Mouse (Mus musculus) heart, postnatal 14 days (tissue): Measurements from ENCODE around the gene Dnajc3. TPM values are rescaled to one million over a fixed set of nuclear protein-coding genes. Genes with fewer than 3 reads are reported as not detected.

ENCODE experiments used
- DNase-seq, 2 experiments: peaks; one replicate each; pipeline ENCODE4 v3.0.0; 2021 to 2022
- intact Hi-C: fragments of 180-260 bp; cut with DNase I; formaldehyde crosslinking; loops from one replicate; pipeline ENCODE4 v1.15.1; 2025
- long read RNA-seq, 2 experiments: library from polyadenylated mRNA; stranded (forward); transcript quantifications; one replicate each; pipeline ENCODE4 v2.0.0; 2021
- total RNA-seq, 2 experiments: library from RNA; stranded (reverse); gene quantifications; 2 replicates each; pipeline ENCODE4 v1.2.3; 2021

Gene Dnajc3
- 10 to 100 TPM; 26.2 to 28.5 TPM for total RNA-seq
- long read RNA-seq, experiment 1, full-length matches to known transcripts, result 66 of 71 reads
- long read RNA-seq, experiment 1, partial matches to known transcripts, result 0 of 71 reads
- long read RNA-seq, experiment 1, other reads (novel, unspliced or antisense), result 5 of 71 reads
- long read RNA-seq, experiment 2, full-length matches to known transcripts, result 63 of 67 reads
- long read RNA-seq, experiment 2, partial matches to known transcripts, result 2 of 67 reads
- long read RNA-seq, experiment 2, other reads (novel, unspliced or antisense), result 2 of 67 reads

- peak; percentile 99 to 100 for DNase-seq
- intact Hi-C loops, result loop anchor here (10.0 kb wide), 1 partner anchor 223 kb away; no protein-coding TSS in a partner anchor
These were observed at the start of gene Dnajc3 for GRCm38 (mm10) chr14:118937533-118938492. TSS of gene Dnajc3 (plus strand) at chr14:118937976.

GRCm38 (mm10) chr14:118890101-118890500 is 47.7 kb upstream of the Dnajc3 start:
- intact Hi-C loops, result no loop called here
- no peak for DNase-seq

GRCm38 (mm10) chr14:118895228-118895627 is 42.5 kb upstream of the Dnajc3 start:
- DNase-seq, result no peak

GRCm38 (mm10) chr14:118895655-118896054 is 42.1 kb upstream of the Dnajc3 start:
- intact Hi-C loops, result no loop called here
- no peak for DNase-seq

More at GRCm38 (mm10) chr14:118895228-118895627, 42.5 kb upstream of the Dnajc3 start:
- intact Hi-C loops, result no loop called here

- intact Hi-C loops, result no loop called here
- DNase-seq, result no peak
These were observed 37.8 kb upstream of the Dnajc3 start for GRCm38 (mm10) chr14:118899940-118900339.

GRCm38 (mm10) chr14:118900911-118901310 is 36.9 kb upstream of the Dnajc3 start:
- intact Hi-C loops, result no loop called here
- no peak for DNase-seq

- no peak for DNase-seq
- intact Hi-C loops, result no loop called here
These were observed 34.4 kb upstream of the Dnajc3 start for GRCm38 (mm10) chr14:118903397-118903796.

- DNase-seq, result no peak
- intact Hi-C loops, result no loop called here
These were observed 33.8 kb upstream of the Dnajc3 start for GRCm38 (mm10) chr14:118903867-118904562.

- no peak for DNase-seq
- intact Hi-C loops, result no loop called here
These were observed 30.2 kb upstream of the Dnajc3 start for GRCm38 (mm10) chr14:118907592-118907991.

GRCm38 (mm10) chr14:118909872-118910271 is 27.9 kb upstream of the Dnajc3 start:
- intact Hi-C loops, result loop anchor here (5.0 kb wide), 2 partner anchors 77 to 117 kb away; no protein-coding TSS in a partner anchor
- peak; percentile 28 to 42 for DNase-seq

- DNase-seq, result peak; percentile 74 to 80
- intact Hi-C loops, result loop anchor here (5.0 kb wide), 2 partner anchors 77 to 117 kb away; no protein-coding TSS in a partner anchor
These were observed 27.2 kb upstream of the Dnajc3 start for GRCm38 (mm10) chr14:118910332-118911222.

GRCm38 (mm10) chr14:118911521-118911920 is 26.3 kb upstream of the Dnajc3 start:
- DNase-seq, result no peak
- intact Hi-C loops, result loop anchor here (5.0 kb wide), 2 partner anchors 76 to 116 kb away; no protein-coding TSS in a partner anchor

GRCm38 (mm10) chr14:118913651-118914050 is 24.1 kb upstream of the Dnajc3 start:
- intact Hi-C loops, result loop anchor here (5.0 kb wide), 2 partner anchors 74 to 114 kb away; no protein-coding TSS in a partner anchor
- no peak for DNase-seq

GRCm38 (mm10) chr14:118919025-118919424 is 18.8 kb upstream of the Dnajc3 start:
- intact Hi-C loops, result loop anchor here (5.0 kb wide), 1 partner anchor 48 kb away; no protein-coding TSS in a partner anchor
- peak; percentile 9 to 36 for DNase-seq

GRCm38 (mm10) chr14:118920654-118921053 is 17.1 kb upstream of the Dnajc3 start:
- DNase-seq, result no peak
- intact Hi-C loops, result no loop called here

- intact Hi-C loops, result no loop called here
- no peak for DNase-seq
These were observed 15.5 kb upstream of the Dnajc3 start for GRCm38 (mm10) chr14:118922251-118922650.

GRCm38 (mm10) chr14:118922667-118923184 is 15.1 kb upstream of the Dnajc3 start:
- intact Hi-C loops, result no loop called here
- peak in 1 of 2 experiments; percentile 37 for DNase-seq

- DNase-seq, result peak; percentile 61
- intact Hi-C loops, result no loop called here
These were observed 12.8 kb upstream of the Dnajc3 start, which contains the start of gene Dzip1 for GRCm38 (mm10) chr14:118924673-118925615. TSS of gene Dzip1 (minus strand) at chr14:118925460.
